Mouse (Mus musculus): Measurements from ENCODE around the gene Rps3a1. TPM values are rescaled to one million over a fixed set of nuclear protein-coding genes. Genes with fewer than 3 reads are reported as not detected.

Rps3a1 gene
- polyA plus RNA-seq, 1 experiment from 2014 or later, result 1,685 TPM

DNA sequence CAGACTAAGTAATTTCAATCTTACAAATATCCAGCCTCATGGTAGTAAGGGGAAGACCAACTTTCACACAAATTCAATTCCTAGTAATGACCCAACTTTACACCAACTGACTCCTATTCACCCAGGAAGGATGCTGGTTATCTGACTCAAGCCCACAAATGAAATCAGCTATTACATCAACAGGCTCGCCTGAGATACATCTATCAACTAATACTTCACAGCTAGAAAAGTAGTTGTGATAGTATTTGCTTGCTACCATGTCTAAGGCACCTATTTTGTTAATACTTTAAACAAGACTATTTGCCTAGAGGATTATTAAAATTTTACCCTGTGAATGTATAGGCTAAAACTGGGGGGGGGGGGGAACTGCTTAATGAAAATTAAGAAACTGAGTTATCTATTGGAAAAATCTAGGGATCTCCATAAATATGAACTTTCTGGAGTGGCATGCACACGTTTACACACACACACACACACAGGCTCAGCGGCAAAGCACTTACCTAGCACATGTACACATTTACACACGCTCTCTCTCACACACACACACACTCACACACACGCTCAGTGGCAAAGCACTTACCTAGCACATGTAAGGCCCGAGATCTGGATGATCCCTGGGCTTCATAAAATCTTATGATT lies 5.4 kb downstream of the Rps3a1 start:
- Histone ChIP-seq H3K4me2 (ENCODE audit: low read length) (no peak overlapping the region), H3K9ac (ENCODE audit: low read depth, low read length) (no peak overlapping the region), H3K36me3 (ENCODE audit: insufficient read depth, low read length) (peaks cover 26% of the 10 kb centered on the region), H3K27me3 (ENCODE audit: insufficient read depth, low read length) (no peaks in the 10 kb centered on the region), H3K27ac (no peak overlapping the region), H3K4me3 (replicated peaks; ENCODE audit: low read depth, low read length) (no peak overlapping the region), H3K4me1 (replicated peaks; ENCODE audit: insufficient read depth, low read length) (no peaks in the 10 kb centered on the region), H3K9me3 (replicated peaks; ENCODE audit: low read length) (no peaks in the 10 kb centered on the region)
- TF ChIP-seq CTCF (IDR thresholded peaks at IDR 0.05; ENCODE audit: low read depth), result no peak
- ATAC-seq (replicated peaks; ENCODE audit: low FRiP score, low read depth), result no peak
- no peak for DNase-seq (ENCODE audit: low spot score)
- 91% methylated on average over 6 of the region's 6 CpGs for WGBS

GRCm38 (mm10) chr3:86135886-86136563 lies 6.5 kb downstream of the Rps3a1 start:
- peaks cover 26% of the 10 kb centered on the region for H3K36me3 ChIP-seq (ENCODE audit: insufficient read depth, low read length)
- H3K4me2 ChIP-seq (ENCODE audit: low read length), result no peak overlapping the region
- H3K9ac ChIP-seq (ENCODE audit: low read depth, low read length), result no peak overlapping the region
- H3K4me3 ChIP-seq (replicated peaks; ENCODE audit: low read depth, low read length), result no peak overlapping the region
- H3K4me1 ChIP-seq (replicated peaks; ENCODE audit: insufficient read depth, low read length), result no peaks in the 10 kb centered on the region
- no peak for TF ChIP-seq CTCF (IDR thresholded peaks at IDR 0.05; ENCODE audit: low read depth)
- H3K27me3 ChIP-seq (ENCODE audit: insufficient read depth, low read length), result no peaks in the 10 kb centered on the region
- no peaks in the 10 kb centered on the region for H3K9me3 ChIP-seq (replicated peaks; ENCODE audit: low read length)
- DNase-seq (ENCODE audit: low spot score) (no peak), ATAC-seq (replicated peaks; ENCODE audit: low FRiP score, low read depth) (no peak)
- no peak overlapping the region for H3K27ac ChIP-seq
- WGBS, result 87% methylated on average over 6 of the region's 6 CpGs

DNA sequence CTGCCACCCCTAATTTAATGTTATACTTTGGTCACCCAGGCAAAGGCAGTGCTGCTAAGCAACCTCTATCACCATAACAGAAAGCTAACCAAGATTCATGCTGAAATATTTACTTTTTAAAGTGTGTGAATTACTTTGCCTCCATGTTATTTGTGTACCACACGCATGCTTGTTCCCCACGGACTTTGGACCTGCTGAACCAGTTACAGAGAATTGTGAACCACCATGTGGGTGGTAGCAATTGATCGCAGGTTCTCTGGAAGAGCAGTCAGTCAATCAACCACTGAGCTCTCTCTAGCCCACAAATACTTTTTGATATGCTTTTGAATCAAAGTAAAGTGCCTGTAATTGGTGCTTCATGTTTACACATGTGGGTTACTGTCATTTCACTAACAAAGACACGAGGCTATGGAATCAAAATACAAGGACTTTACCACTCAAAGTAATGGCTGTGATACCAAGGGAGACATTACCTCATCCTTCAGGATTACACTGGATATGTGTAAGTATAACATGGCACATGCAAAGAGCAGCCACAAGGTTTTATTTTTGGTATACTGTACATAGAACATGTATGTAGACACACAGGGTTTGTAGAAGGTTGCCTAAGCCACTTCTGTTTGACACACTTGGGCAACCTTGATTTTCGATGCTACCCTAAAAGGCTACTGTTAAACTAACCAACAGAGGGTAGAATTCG lies 7.4 kb downstream of the Rps3a1 start:
- H3K27ac ChIP-seq, result no peak overlapping the region
- no peak overlapping the region for H3K9ac ChIP-seq (ENCODE audit: low read depth, low read length)
- ATAC-seq (replicated peaks; ENCODE audit: low FRiP score, low read depth), result no peak
- H3K4me1 ChIP-seq (replicated peaks; ENCODE audit: insufficient read depth, low read length), result no peaks in the 10 kb centered on the region
- no peak overlapping the region for H3K4me3 ChIP-seq (replicated peaks; ENCODE audit: low read depth, low read length)
- peaks cover 27% of the 10 kb centered on the region for H3K36me3 ChIP-seq (ENCODE audit: insufficient read depth, low read length)
- no peaks in the 10 kb centered on the region for H3K27me3 ChIP-seq (ENCODE audit: insufficient read depth, low read length)
- WGBS, result 93% methylated on average over 6 of the region's 6 CpGs
- H3K4me2 ChIP-seq (ENCODE audit: low read length), result no peak overlapping the region
- no peaks in the 10 kb centered on the region for H3K9me3 ChIP-seq (replicated peaks; ENCODE audit: low read length)
- TF ChIP-seq CTCF (IDR thresholded peaks at IDR 0.05; ENCODE audit: low read depth), result no peak
- DNase-seq (ENCODE audit: low spot score), result no peak

- no peaks in the 10 kb centered on the region for H3K4me1 ChIP-seq (replicated peaks; ENCODE audit: insufficient read depth, low read length)
- peak; percentile 85 for TF ChIP-seq CTCF (IDR thresholded peaks at IDR 0.05; ENCODE audit: low read depth)
- WGBS, result 10% methylated on average over 6 of the region's 6 CpGs
- no peaks in the 10 kb centered on the region for H3K27me3 ChIP-seq (ENCODE audit: insufficient read depth, low read length)
- peaks cover 25% of the 10 kb centered on the region for H3K36me3 ChIP-seq (ENCODE audit: insufficient read depth, low read length)
- ATAC-seq (replicated peaks; ENCODE audit: low FRiP score, low read depth), result no peak
- H3K4me3 ChIP-seq (replicated peaks; ENCODE audit: low read depth, low read length), result no peak overlapping the region
- peak; percentile 79 for DNase-seq (ENCODE audit: low spot score)
- no peaks in the 10 kb centered on the region for H3K9me3 ChIP-seq (replicated peaks; ENCODE audit: low read length)
- no peak overlapping the region for H3K4me2 ChIP-seq (ENCODE audit: low read length)
- no peak overlapping the region for H3K9ac ChIP-seq (ENCODE audit: low read depth, low read length)
- no peak overlapping the region for H3K27ac ChIP-seq
Observed at GRCm38 (mm10) chr3:86129757-86130156, 12.7 kb downstream of the Rps3a1 start.

- Histone ChIP-seq H3K4me3 (replicated peaks; ENCODE audit: low read depth, low read length) (no peak overlapping the region), H3K36me3 (ENCODE audit: insufficient read depth, low read length) (peaks cover 32% of the 10 kb centered on the region), H3K9ac (ENCODE audit: low read depth, low read length) (no peak overlapping the region), H3K27me3 (ENCODE audit: insufficient read depth, low read length) (no peaks in the 10 kb centered on the region), H3K9me3 (replicated peaks; ENCODE audit: low read length) (no peaks in the 10 kb centered on the region), H3K27ac (no peak overlapping the region), H3K4me1 (replicated peaks; ENCODE audit: insufficient read depth, low read length) (no peaks in the 10 kb centered on the region), H3K4me2 (ENCODE audit: low read length) (no peak overlapping the region)
- TF ChIP-seq CTCF (IDR thresholded peaks at IDR 0.05; ENCODE audit: low read depth), result no peak
- WGBS, result 89% methylated on average over 8 of the region's 8 CpGs
- ATAC-seq (replicated peaks; ENCODE audit: low FRiP score, low read depth) (no peak), DNase-seq (ENCODE audit: low spot score) (no peak)
Observed at GRCm38 (mm10) chr3:86123251-86123746, 19.2 kb downstream of the Rps3a1 start.

DNA sequence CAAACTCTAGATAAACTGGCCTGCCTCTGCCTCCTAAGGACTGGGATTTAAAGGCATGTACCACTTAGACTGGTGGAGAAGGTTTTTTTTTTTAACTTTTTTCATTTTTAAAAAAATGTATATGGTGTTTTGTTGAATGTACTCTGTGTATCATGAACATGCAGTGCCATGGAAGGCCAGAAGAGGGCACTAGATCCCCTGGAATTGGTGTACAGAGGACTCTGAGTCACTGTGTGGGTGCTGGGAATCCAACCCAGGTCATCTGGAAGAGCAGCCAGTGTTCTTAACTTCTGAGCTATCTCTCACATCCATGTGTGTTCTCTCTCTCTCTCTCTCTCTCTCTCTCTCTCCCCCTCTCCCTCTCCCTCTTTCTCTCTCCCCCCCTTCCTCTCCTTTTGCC lies 20.3 kb downstream of the Rps3a1 start:
- Histone ChIP-seq H3K9me3 (replicated peaks; ENCODE audit: low read length) (no peaks in the 10 kb centered on the region), H3K4me3 (replicated peaks; ENCODE audit: low read depth, low read length) (no peak overlapping the region), H3K27ac (no peak overlapping the region), H3K27me3 (ENCODE audit: insufficient read depth, low read length) (no peaks in the 10 kb centered on the region), H3K4me1 (replicated peaks; ENCODE audit: insufficient read depth, low read length) (no peaks in the 10 kb centered on the region), H3K36me3 (ENCODE audit: insufficient read depth, low read length) (peaks cover 26% of the 10 kb centered on the region), H3K4me2 (ENCODE audit: low read length) (no peak overlapping the region), H3K9ac (ENCODE audit: low read depth, low read length) (no peak overlapping the region)
- TF ChIP-seq CTCF (IDR thresholded peaks at IDR 0.05; ENCODE audit: low read depth), result peak; percentile 11; the same call in 1 of the 2 replicates
- DNase-seq (ENCODE audit: low spot score) (no peak), ATAC-seq (replicated peaks; ENCODE audit: low FRiP score, low read depth) (no peak)

Data from kidney, postnatal 0 days (tissue).